Mouse (Mus musculus) stomach, postnatal 0 days (tissue): Measurements from ENCODE around the gene Reep3. TPM values are rescaled to one million over a fixed set of nuclear protein-coding genes. Genes with fewer than 3 reads are reported as not detected.

Experiments used
- ATAC-seq: fragments of 200-750 bp; cut with Nextera tagmentation; 2 replicates; pipeline ENCODE4 v1.8.0; 2017; ENCODE audit not compliant: low FRiP score, low TSS enrichment
- DNase-seq: peaks from one replicate; pipeline ENCODE4 v3.0.0-alpha.2; 2016; ENCODE audit warnings: low spot score
- H3K27ac ChIP-seq: fragments of 300-500 bp; sonication (generic); replicated peaks from 2 replicates; pipeline ENCODE4 v1.5.1; 2014; ENCODE audit warnings: mild to moderate bottlenecking, control low read depth
- H3K27me3 ChIP-seq: fragments of 300-500 bp; sonication (generic); 2 replicates; pipeline ENCODE4 v1.6.1; 2014; ENCODE audit warnings: low read length; ENCODE audit not compliant: control insufficient read depth, insufficient read depth
- H3K36me3 ChIP-seq: fragments of 300-500 bp; sonication (generic); 2 replicates; pipeline ENCODE4 v1.6.1; 2014; ENCODE audit warnings: low read length, mixed read lengths; ENCODE audit not compliant: control insufficient read depth, insufficient read depth
- H3K4me1 ChIP-seq: fragments of 300-500 bp; sonication (generic); replicated peaks from 2 replicates; pipeline ENCODE4 v1.6.1; 2014; ENCODE audit warnings: antibody characterized with exemption; ENCODE audit not compliant: control insufficient read depth, insufficient read depth
- H3K4me2 ChIP-seq: fragments of 300-500 bp; sonication (generic); replicated peaks from 2 replicates; pipeline ENCODE4 v1.6.1; 2014; ENCODE audit warnings: low read depth, mild to moderate bottlenecking, control low read depth, moderate library complexity
- H3K4me3 ChIP-seq: fragments of 300-500 bp; sonication (generic); 2 replicates; pipeline ENCODE4 v1.5.1; 2014; ENCODE audit warnings: low read depth, low read length, control low read depth
- H3K9ac ChIP-seq: fragments of 300-500 bp; sonication (generic); 2 replicates; pipeline ENCODE4 v1.6.1; 2014; ENCODE audit warnings: mild to moderate bottlenecking, low read length, control low read depth, mixed read lengths
- H3K9me3 ChIP-seq: fragments of 300-500 bp; sonication (generic); 2 replicates; pipeline ENCODE4 v1.6.1; 2016; ENCODE audit warnings: low read length; ENCODE audit not compliant: control insufficient read depth
- CTCF ChIP-seq: IDR thresholded peaks from 2 replicates; pipeline ENCODE4 v1.5.1; 2016; ENCODE audit warnings: antibody characterized with exemption, low read depth, mild to moderate bottlenecking, moderate library complexity
- EP300 ChIP-seq: optimal IDR thresholded peaks from 2 replicates; pipeline ENCODE3; 2016; ENCODE audit warnings: antibody characterized with exemption
- WGBS: fragments of 180-500 bp; shearing (Covaris S2); extraction: QIAGEN DNeasy Blood & Tissue Kit; methylation state at CpG from one replicate; pipeline ENCODE4 v1.1.7; 2014; 5-methylcytosine and 5-hydroxymethylcytosine counted together
- polyA plus RNA-seq: library from polyadenylated mRNA; unstranded; fragments of >200 nt; fragmentation: Nextera tagmentation; extraction: Ambion mirVana; gene quantifications from 2 replicates; pipeline ENCODE4 v1.2.1, GENCODE M21; 2015

Gene Reep3
- polyA plus RNA-seq, 1 experiment from 2014 or later: 38.6 TPM

DNA sequence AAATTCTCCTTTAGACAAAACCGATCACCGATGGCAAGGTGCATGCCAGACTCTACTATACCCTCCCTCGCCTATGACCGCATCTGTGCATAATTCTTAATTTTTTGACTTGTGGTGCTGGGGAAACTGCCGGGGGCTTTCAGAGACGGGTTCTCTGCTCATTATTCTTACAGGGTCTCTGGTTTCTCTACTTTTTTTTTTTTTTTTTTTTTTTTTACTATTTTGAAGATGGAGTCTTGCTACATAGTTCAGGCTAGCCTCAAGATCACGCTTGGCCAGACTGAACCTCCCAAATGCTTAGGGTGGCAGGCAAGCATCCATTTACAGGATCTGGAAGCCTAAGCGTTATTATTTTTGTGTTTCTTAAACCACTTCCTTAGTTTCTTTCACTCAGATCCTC is 23.2 kb downstream of the Reep3 start:
- Histone ChIP-seq H3K9ac (no peak overlapping the region), H3K36me3 (no peaks in the 10 kb centered on the region), H3K9me3 (no peaks in the 10 kb centered on the region), H3K27ac (no peak overlapping the region), H3K4me2 (no peak overlapping the region), H3K27me3 (no peaks in the 10 kb centered on the region), H3K4me1 (no peaks in the 10 kb centered on the region), H3K4me3 (no peak overlapping the region)
- 97% methylated on average over 8 of the region's 8 CpGs for WGBS
- no peak for ATAC-seq
- no peak for DNase-seq
- TF ChIP-seq CTCF (no peak), EP300 (no peak)

DNA sequence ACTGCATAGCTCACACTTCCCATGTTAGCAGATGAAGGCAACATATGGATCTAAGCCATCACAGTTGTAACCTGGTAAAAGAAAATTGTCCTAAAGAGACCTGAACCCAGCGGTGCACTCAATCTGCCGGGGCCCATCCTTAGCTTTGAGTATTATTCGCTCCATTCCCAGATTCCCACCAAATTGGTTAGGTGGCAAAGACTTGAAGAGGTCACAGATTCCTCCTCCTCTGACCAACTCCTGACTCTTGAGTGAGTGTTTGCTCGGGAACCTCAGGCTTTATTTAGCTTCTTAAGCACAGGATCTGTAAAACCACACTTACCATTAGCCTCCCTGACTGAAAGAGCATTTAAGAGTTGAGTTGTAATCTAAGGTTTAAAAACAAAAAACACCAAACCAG is 24.1 kb downstream of the Reep3 start:
- Histone ChIP-seq H3K9ac (no peak overlapping the region), H3K27ac (no peak overlapping the region), H3K36me3 (no peaks in the 10 kb centered on the region)

GRCm38 (mm10) chr10:67071884-67072283 is 24.9 kb downstream of the Reep3 start:
- DNase-seq (no peak), ATAC-seq (no peak)
- Histone ChIP-seq H3K36me3 (no peaks in the 10 kb centered on the region), H3K4me3 (no peak overlapping the region), H3K4me2 (no peak overlapping the region), H3K27ac (no peak overlapping the region), H3K27me3 (no peaks in the 10 kb centered on the region), H3K9me3 (no peaks in the 10 kb centered on the region), H3K9ac (no peak overlapping the region), H3K4me1 (no peaks in the 10 kb centered on the region)
- TF ChIP-seq CTCF (no peak), EP300 (no peak)
- WGBS: 70% methylated on average over 5 of the region's 5 CpGs

More for the DNA sequence above, 24.1 kb downstream of the Reep3 start:
- H3K9me3 ChIP-seq: no peaks in the 10 kb centered on the region
- DNase-seq (no peak), ATAC-seq (no peak)
- no peaks in the 10 kb centered on the region for H3K4me1 ChIP-seq
- H3K4me2 ChIP-seq: no peak overlapping the region
- TF ChIP-seq CTCF (no peak), EP300 (no peak)
- WGBS: 88% methylated on average over 4 of the region's 4 CpGs
- H3K27me3 ChIP-seq: no peaks in the 10 kb centered on the region
- no peak overlapping the region for H3K4me3 ChIP-seq

GRCm38 (mm10) chr10:67071389-67071788 is 25.4 kb downstream of the Reep3 start:
- Histone ChIP-seq H3K36me3 (no peaks in the 10 kb centered on the region), H3K9me3 (no peaks in the 10 kb centered on the region), H3K4me2 (no peak overlapping the region), H3K4me3 (no peak overlapping the region), H3K27me3 (no peaks in the 10 kb centered on the region), H3K27ac (no peak overlapping the region), H3K4me1 (no peaks in the 10 kb centered on the region), H3K9ac (no peak overlapping the region)
- DNase-seq (no peak), ATAC-seq (no peak)
- 53% methylated on average over 4 of the region's 4 CpGs for WGBS
- TF ChIP-seq EP300: no peak
- TF ChIP-seq CTCF: no peak

- H3K4me2 ChIP-seq: no peak overlapping the region
- no peak overlapping the region for H3K4me3 ChIP-seq
- no peaks in the 10 kb centered on the region for H3K36me3 ChIP-seq
- no peak for DNase-seq
- ATAC-seq: no peak
- WGBS: 79% methylated on average over 10 of the region's 10 CpGs
- no peaks in the 10 kb centered on the region for H3K27me3 ChIP-seq
- H3K9ac ChIP-seq: no peak overlapping the region
- no peak overlapping the region for H3K27ac ChIP-seq
- no peaks in the 10 kb centered on the region for H3K4me1 ChIP-seq
- no peaks in the 10 kb centered on the region for H3K9me3 ChIP-seq
- no peak for TF ChIP-seq EP300
- no peak for TF ChIP-seq CTCF
These were observed 27.7 kb downstream of the Reep3 start for GRCm38 (mm10) chr10:67069013-67069412.

DNA sequence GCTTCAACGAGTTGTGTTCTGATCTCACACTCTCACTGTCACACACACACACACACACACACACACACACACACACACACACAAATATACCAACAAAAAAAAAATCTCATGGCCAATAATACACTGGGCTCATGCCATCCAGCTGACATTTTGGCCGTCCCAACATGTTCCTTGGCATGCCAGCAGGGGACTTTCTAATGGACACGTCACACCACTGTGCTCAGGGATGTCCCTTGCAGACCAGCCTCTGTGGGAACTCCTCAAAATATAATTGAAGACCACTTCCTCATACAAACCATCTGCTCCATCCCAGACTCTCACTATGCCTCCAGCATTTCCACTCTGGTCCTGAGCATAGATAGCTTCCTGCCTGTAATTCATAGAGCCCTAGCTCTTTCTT is 30.3 kb downstream of the Reep3 start:
- H3K4me3 ChIP-seq: no peak overlapping the region
- no peak overlapping the region for H3K4me2 ChIP-seq
- H3K27me3 ChIP-seq: no peaks in the 10 kb centered on the region
- 76% methylated on average over 3 of the region's 3 CpGs for WGBS
- H3K4me1 ChIP-seq: no peaks in the 10 kb centered on the region
- no peaks in the 10 kb centered on the region for H3K9me3 ChIP-seq
- H3K27ac ChIP-seq: no peak overlapping the region
- TF ChIP-seq EP300: no peak
- TF ChIP-seq CTCF: 0 out of 2 replicates have a peak, but pooled peaks have one; percentile 3
- ATAC-seq (no peak), DNase-seq (no peak)
- H3K36me3 ChIP-seq: no peaks in the 10 kb centered on the region
- no peak overlapping the region for H3K9ac ChIP-seq
